Comparison of ENCODE assay signal across 30 mouse cellular contexts in genomic region chr17:12607202-12607601, GRCm38 (mm10). TPM values are rescaled to one million over a fixed set of nuclear protein-coding genes. Genes with fewer than 3 reads are reported as not detected.
DNase-seq lines count a peak whose midpoint lies in the region.
"Had no signal": no experiment of that assay in that cellular context is flagged by ENCODE, and none has a peak within 500 bp of the region (broad histone marks: within the 10 kb centered on the region; RNA-seq: fewer than 3 reads in every experiment).

No protein-coding gene starts in this region.

- intact Hi-C loops in heart, postnatal 36 days (cut with DNase I) = no loop called here

- peak; percentile 19 for DNase-seq in adrenal gland, adult 2 months
- no peak for DNase-seq in adrenal gland, postnatal 36 days
- peak; percentile 94 for DNase-seq in heart, adult 11 months
- DNase-seq in heart, postnatal 36 days = no peak
- DNase-seq in kidney, adult 9 months = peak; percentile 30
- no peak for DNase-seq in kidney, adult 18-20 months
- peak; percentile 15 for DNase-seq in testis, postnatal 14 days (ENCODE audit: low spot score)
- DNase-seq in testis, postnatal 10 days (ENCODE audit: low spot score) = no peak
- DNase-seq: cerebellum, adult 8-10 months; cerebellum, postnatal 25 days; forebrain, postnatal 0 days; gastrocnemius, postnatal 36 days; heart, postnatal 4 days; liver; retina, postnatal 1 day; right cerebral cortex, postnatal 14 days; thymus, postnatal 14 days had no signal

RNA-seq across cellular contexts. Expression of gene Slc22a2, which starts 23.3 kb away (rescaled TPM):
- not detected for total RNA-seq in adrenal gland, adult 2 months (2021)
- polyA plus RNA-seq in adrenal gland, adult 2 months (2012; rRNA removed) = 0.04 and 0.12 TPM in 2 replicates
- total RNA-seq in adrenal gland, postnatal 36 days (2021) = under 1 TPM; 0.16 to 0.26 TPM
- total RNA-seq in heart, postnatal 36 days (2021) = not detected
- total RNA-seq: CH12.LX; ES-E14; gastrocnemius, postnatal 36 days; heart, adult 2 months; heart, postnatal 4 days had no signal
- polyA plus RNA-seq: C2C12; embryonic facial prominence, embryonic 10.5 days; forebrain, embryonic 12.5 days; heart, embryonic 14.5 days; intestine, embryonic 16.5 days; limb, embryonic 11.5 days; midbrain, embryonic 10.5 days; small intestine, adult 2 months; stomach, embryonic 14.5 days; testis, adult 2 months had no signal

Comparison
In these comparisons a context has a peak if more than half of its experiments do, and no peak if none do; other contexts are left out.
1. DNase-seq: peak in adrenal gland, adult 2 months (single experiment), heart, adult 11 months (single experiment), kidney, adult 9 months (single experiment) and testis, postnatal 14 days (single experiment); none in adrenal gland, postnatal 36 days (0 of 2), heart, postnatal 36 days (0 of 2), kidney, adult 18-20 months (single experiment) and testis, postnatal 10 days (single experiment).